Mouse (Mus musculus) liver, postnatal 0 days (tissue): Measurements from ENCODE around the gene Bend6.

ENCODE experiments used
- CTCF ChIP-seq: sonication (generic); IDR thresholded peaks from 2 replicates; pipeline ENCODE4 v1.5.1; 2016; ENCODE audit warnings: antibody characterized with exemption, low read depth
- EP300 ChIP-seq: IDR thresholded peaks from 2 replicates; pipeline ENCODE4 v1.6.1; 2016; ENCODE audit warnings: antibody characterized with exemption, low read depth, mild to moderate bottlenecking

DNA sequence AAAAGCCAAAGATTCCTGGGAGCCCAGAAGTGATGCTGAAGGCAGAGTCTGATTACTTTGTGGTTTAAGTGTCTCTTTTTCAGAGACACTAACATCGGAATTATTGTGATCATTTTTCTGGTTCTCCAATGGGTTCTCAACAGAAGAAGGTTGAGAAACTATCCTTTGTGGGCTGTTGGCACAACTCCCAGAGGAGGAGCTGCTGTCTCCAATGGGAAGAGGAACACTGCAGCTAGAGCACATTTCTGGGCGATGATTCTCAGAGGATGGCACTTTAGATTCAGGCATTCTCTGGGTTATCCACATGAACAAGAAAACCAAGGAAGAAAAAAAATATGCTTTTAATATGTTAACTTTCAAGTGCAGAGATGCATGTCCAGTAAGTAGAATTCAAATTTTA, 104.3 kb downstream of the Bend6 start:
- TF ChIP-seq EP300 (no peak), CTCF (no peak)
